Mouse (Mus musculus): ENCODE results near the gene Ankrd13a. TPM values are rescaled to one million over a fixed set of nuclear protein-coding genes. Genes with fewer than 3 reads are reported as not detected.
A peak's percentile ranks its signal among the peaks of the same experiment; 100 is the strongest.

The Ankrd13a gene
- polyA plus RNA-seq, 1 experiment from 2014 or later: 43.1 TPM

GRCm38 (mm10) chr5:114759536-114760090 lies 14.9 kb upstream of the Ankrd13a start:
- Histone ChIP-seq H3K4me3 (ENCODE audit: low read length) (no peak overlapping the region), H3K4me2 (ENCODE audit: low read depth, low read length) (no peak overlapping the region), H3K9me3 (ENCODE audit: control insufficient read depth, low read length) (no peaks in the 10 kb centered on the region), H3K27me3 (ENCODE audit: control insufficient read depth, insufficient read depth, low read depth, low read length) (no peaks in the 10 kb centered on the region), H3K9ac (ENCODE audit: low read length) (no peak overlapping the region), H3K4me1 (replicated peaks; ENCODE audit: control insufficient read depth, insufficient read depth, low read length) (no peaks in the 10 kb centered on the region), H3K27ac (ENCODE audit: low read length) (no peak overlapping the region), H3K36me3 (ENCODE audit: control insufficient read depth, insufficient read depth, low read length) (peaks cover 24% of the 10 kb centered on the region)
- 91% methylated on average over 5 of the region's 5 CpGs for WGBS
- ATAC-seq (ENCODE audit: low read depth): no peak

DNA sequence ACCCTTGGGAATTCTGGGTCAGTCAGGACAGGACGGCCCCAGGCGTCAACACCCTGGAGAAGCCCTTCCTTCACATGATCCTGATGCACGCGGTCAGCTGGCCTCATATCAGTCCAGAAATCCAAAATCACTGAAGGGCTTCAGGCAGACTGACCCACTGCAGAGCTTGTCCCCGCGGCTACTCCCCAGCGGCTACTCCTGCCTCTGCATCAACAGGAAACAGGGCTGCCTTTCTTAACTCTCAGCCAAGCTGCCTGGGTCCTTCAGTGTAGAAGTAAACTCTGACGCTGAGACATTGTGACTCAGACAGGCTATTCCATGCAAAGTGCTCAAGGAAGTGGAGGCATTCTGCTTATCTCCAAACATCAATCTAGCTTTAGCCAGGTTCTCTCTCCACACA lies 12.5 kb upstream of the Ankrd13a start:
- H3K4me1 ChIP-seq (replicated peaks; ENCODE audit: control insufficient read depth, insufficient read depth, low read length): no peaks in the 10 kb centered on the region
- H3K27ac ChIP-seq (ENCODE audit: low read length): peak overlapping the region; percentile 0; the same call in 1 of the 2 replicates
- H3K9me3 ChIP-seq (ENCODE audit: control insufficient read depth, low read length): no peaks in the 10 kb centered on the region
- 62% methylated on average over 8 of the region's 8 CpGs for WGBS
- peak; percentile 36; the same call in 1 of the 2 replicates for ATAC-seq (ENCODE audit: low read depth)
- no peak overlapping the region for H3K4me2 ChIP-seq (ENCODE audit: low read depth, low read length)
- no peaks in the 10 kb centered on the region for H3K27me3 ChIP-seq (ENCODE audit: control insufficient read depth, insufficient read depth, low read depth, low read length)
- no peak overlapping the region for H3K9ac ChIP-seq (ENCODE audit: low read length)
- H3K4me3 ChIP-seq (ENCODE audit: low read length): no peak overlapping the region
- peaks cover 23% of the 10 kb centered on the region for H3K36me3 ChIP-seq (ENCODE audit: control insufficient read depth, insufficient read depth, low read length)

DNA sequence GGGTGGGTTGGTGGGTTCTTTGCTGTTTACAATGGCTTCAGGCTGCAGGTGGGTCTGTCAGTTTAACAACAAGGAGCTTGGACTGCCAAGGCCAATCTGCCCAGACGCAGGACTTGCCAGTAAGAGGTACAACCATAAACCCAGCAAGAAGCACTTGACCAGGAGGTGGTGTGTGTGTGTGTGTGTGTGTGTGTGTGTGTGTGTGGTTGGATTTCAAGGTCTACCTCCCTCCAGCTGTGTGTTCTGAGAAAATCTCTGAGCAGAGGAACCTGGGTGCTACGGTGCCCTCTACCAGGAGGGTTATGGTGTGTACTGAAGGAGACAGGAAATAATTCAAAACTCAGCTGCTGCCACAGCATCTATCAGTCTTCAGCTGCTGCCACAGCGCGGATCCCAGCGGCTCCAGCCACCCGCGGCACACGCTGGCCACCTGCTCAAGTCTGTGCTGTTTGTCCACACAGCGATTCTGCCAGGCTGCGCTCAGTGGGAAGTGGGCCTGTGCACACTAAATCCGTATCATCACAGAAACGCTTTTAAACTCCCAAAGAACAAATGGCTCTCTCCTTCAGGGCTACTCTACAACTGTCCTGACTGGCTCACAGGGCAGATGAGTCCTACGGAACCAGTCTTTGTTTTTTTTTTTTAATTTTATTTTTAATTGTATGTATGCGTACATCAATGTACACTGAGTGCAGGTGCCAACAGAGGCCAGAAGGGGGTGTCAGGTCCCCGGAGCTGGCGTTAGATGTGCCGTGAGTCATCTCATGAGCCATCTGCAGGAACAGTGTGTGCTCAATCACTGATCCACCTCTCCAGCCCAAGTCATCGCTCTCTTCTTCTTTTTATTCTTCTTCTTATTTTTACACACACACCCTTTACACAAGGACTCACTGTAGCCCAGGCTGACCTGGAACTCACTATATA lies 9.4 kb upstream of the Ankrd13a start:
- Histone ChIP-seq H3K4me3 (ENCODE audit: low read length) (no peak overlapping the region), H3K9me3 (ENCODE audit: control insufficient read depth, low read length) (no peaks in the 10 kb centered on the region), H3K4me2 (ENCODE audit: low read depth, low read length) (no peak overlapping the region), H3K27me3 (ENCODE audit: control insufficient read depth, insufficient read depth, low read depth, low read length) (no peaks in the 10 kb centered on the region), H3K4me1 (replicated peaks; ENCODE audit: control insufficient read depth, insufficient read depth, low read length) (no peaks in the 10 kb centered on the region), H3K9ac (ENCODE audit: low read length) (no peak overlapping the region), H3K36me3 (ENCODE audit: control insufficient read depth, insufficient read depth, low read length) (peaks cover 18% of the 10 kb centered on the region; the same call in 1 of the 2 replicates), H3K27ac (ENCODE audit: low read length) (no peak overlapping the region)
- 84% methylated on average over 18 of the region's 18 CpGs for WGBS
- ATAC-seq (ENCODE audit: low read depth): no peak

GRCm38 (mm10) chr5:114766686-114767085 lies 7.8 kb upstream of the Ankrd13a start:
- no peak overlapping the region for H3K4me3 ChIP-seq (ENCODE audit: low read length)
- no peak overlapping the region for H3K4me2 ChIP-seq (ENCODE audit: low read depth, low read length)
- peaks cover 18% of the 10 kb centered on the region; the same call in 1 of the 2 replicates for H3K36me3 ChIP-seq (ENCODE audit: control insufficient read depth, insufficient read depth, low read length)
- no peak for ATAC-seq (ENCODE audit: low read depth)
- H3K4me1 ChIP-seq (replicated peaks; ENCODE audit: control insufficient read depth, insufficient read depth, low read length): peaks cover 6% of the 10 kb centered on the region
- WGBS: 86% methylated on average over 8 of the region's 8 CpGs
- no peaks in the 10 kb centered on the region for H3K9me3 ChIP-seq (ENCODE audit: control insufficient read depth, low read length)
- no peak overlapping the region for H3K27ac ChIP-seq (ENCODE audit: low read length)
- no peak overlapping the region for H3K9ac ChIP-seq (ENCODE audit: low read length)
- H3K27me3 ChIP-seq (ENCODE audit: control insufficient read depth, insufficient read depth, low read depth, low read length): no peaks in the 10 kb centered on the region

- 86% methylated on average over 7 of the region's 7 CpGs for WGBS
- ATAC-seq (ENCODE audit: low read depth): no peak
- H3K27me3 ChIP-seq (ENCODE audit: control insufficient read depth, insufficient read depth, low read depth, low read length): no peaks in the 10 kb centered on the region
These were observed 7.3 kb upstream of the Ankrd13a start for GRCm38 (mm10) chr5:114767185-114767584.

DNA sequence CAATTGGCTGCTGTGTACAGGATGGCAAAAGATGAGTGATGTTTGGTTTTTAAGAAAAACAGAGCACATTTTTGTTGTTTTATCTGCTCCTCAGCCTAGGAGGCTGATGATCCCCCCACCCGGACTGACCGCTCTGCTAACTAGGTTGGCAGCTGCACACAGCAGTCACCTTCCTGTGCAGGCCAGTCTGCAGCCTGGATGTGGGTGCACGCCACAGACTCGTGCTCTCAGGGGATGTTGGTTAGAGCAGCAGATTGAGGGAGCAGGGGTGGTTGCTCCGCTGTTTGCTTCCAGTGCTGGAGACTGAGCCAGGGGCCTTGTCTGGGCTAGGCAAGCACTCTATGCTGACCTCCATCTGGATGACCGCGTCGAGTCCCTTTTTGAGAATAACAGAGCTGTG lies 4.7 kb upstream of the Ankrd13a start:
- no peak for ATAC-seq (ENCODE audit: low read depth)
- H3K4me1 ChIP-seq (replicated peaks; ENCODE audit: control insufficient read depth, insufficient read depth, low read length): peaks cover 15% of the 10 kb centered on the region
- no peak overlapping the region for H3K4me3 ChIP-seq (ENCODE audit: low read length)
- H3K9ac ChIP-seq (ENCODE audit: low read length): no peak overlapping the region
- H3K27me3 ChIP-seq (ENCODE audit: control insufficient read depth, insufficient read depth, low read depth, low read length): no peaks in the 10 kb centered on the region
- H3K36me3 ChIP-seq (ENCODE audit: control insufficient read depth, insufficient read depth, low read length): peaks cover 11% of the 10 kb centered on the region; the same call in 1 of the 2 replicates
- WGBS: 86% methylated on average over 8 of the region's 8 CpGs
- H3K9me3 ChIP-seq (ENCODE audit: control insufficient read depth, low read length): no peaks in the 10 kb centered on the region
- H3K4me2 ChIP-seq (ENCODE audit: low read depth, low read length): no peak overlapping the region
- no peak overlapping the region for H3K27ac ChIP-seq (ENCODE audit: low read length)

More at GRCm38 (mm10) chr5:114767185-114767584, 7.3 kb upstream of the Ankrd13a start:
- H3K36me3 ChIP-seq (ENCODE audit: control insufficient read depth, insufficient read depth, low read length): peaks cover 18% of the 10 kb centered on the region; the same call in 1 of the 2 replicates
- H3K9me3 ChIP-seq (ENCODE audit: control insufficient read depth, low read length): no peaks in the 10 kb centered on the region
- H3K27ac ChIP-seq (ENCODE audit: low read length): no peak overlapping the region
- H3K4me1 ChIP-seq (replicated peaks; ENCODE audit: control insufficient read depth, insufficient read depth, low read length): peaks cover 11% of the 10 kb centered on the region
- H3K4me3 ChIP-seq (ENCODE audit: low read length): no peak overlapping the region
- no peak overlapping the region for H3K9ac ChIP-seq (ENCODE audit: low read length)
- no peak overlapping the region for H3K4me2 ChIP-seq (ENCODE audit: low read depth, low read length)

- WGBS: 66% methylated on average over 8 of the region's 8 CpGs
- H3K9me3 ChIP-seq (ENCODE audit: control insufficient read depth, low read length): no peaks in the 10 kb centered on the region
- H3K27ac ChIP-seq (ENCODE audit: low read length): peak overlapping the region; percentile 36; the same call in 1 of the 2 replicates
- H3K4me2 ChIP-seq (ENCODE audit: low read depth, low read length): peak overlapping the region; percentile 70
- H3K4me1 ChIP-seq (replicated peaks; ENCODE audit: control insufficient read depth, insufficient read depth, low read length): peaks cover 20% of the 10 kb centered on the region
- H3K36me3 ChIP-seq (ENCODE audit: control insufficient read depth, insufficient read depth, low read length): no peaks in the 10 kb centered on the region; the same call in 1 of the 2 replicates
- H3K4me3 ChIP-seq (ENCODE audit: low read length): peak overlapping the region; percentile 74
- peak overlapping the region; percentile 92 for H3K9ac ChIP-seq (ENCODE audit: low read length)
- ATAC-seq (ENCODE audit: low read depth): no peak
- H3K27me3 ChIP-seq (ENCODE audit: control insufficient read depth, insufficient read depth, low read depth, low read length): no peaks in the 10 kb centered on the region
These were observed 2.7 kb upstream of the Ankrd13a start for GRCm38 (mm10) chr5:114771796-114772195.

DNA sequence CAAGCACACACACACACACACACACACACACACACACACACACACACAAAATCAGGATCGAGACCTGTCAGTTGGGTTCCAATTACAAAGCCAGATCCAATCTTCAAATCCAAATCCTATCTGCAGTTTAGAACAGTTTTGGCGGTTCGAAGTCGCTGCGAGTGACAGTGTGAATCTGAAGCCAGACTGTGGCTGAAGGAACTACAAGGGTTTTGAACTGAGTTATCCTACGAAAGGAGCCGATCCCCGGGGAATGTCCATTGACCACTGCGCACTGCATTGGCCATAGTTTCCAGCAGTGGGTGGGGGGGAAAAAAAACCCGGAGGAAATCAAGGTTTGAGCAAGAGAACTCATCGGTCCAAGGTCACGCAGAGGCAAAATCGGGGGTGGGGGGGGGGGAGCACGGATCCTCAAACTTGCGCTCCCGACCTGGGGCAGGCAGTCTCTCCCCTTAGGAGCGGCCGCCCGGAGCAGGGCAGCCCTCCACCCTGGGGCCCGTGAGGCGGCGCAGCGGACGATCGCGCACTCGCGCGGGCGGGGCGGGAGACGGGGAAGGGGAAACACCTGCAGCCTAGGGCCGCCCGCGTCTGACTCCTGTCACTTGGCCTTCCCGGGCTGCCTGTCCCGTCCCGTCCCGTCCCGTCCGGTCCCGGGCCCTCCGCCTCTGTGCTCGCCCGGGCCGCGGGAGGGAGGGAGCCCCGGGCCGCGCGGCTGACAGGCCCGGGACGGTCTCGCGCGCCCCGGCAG lies 1.8 kb upstream of the Ankrd13a start:
- H3K4me3 ChIP-seq (ENCODE audit: low read length): peak overlapping the region; percentile 74
- peak overlapping the region; percentile 70 for H3K4me2 ChIP-seq (ENCODE audit: low read depth, low read length)
- no peaks in the 10 kb centered on the region for H3K27me3 ChIP-seq (ENCODE audit: control insufficient read depth, insufficient read depth, low read depth, low read length)
- H3K36me3 ChIP-seq (ENCODE audit: control insufficient read depth, insufficient read depth, low read length): no peaks in the 10 kb centered on the region
- WGBS: under 1% methylated on average over 22 of the region's 57 CpGs
- peaks cover 20% of the 10 kb centered on the region for H3K4me1 ChIP-seq (replicated peaks; ENCODE audit: control insufficient read depth, insufficient read depth, low read length)
- H3K27ac ChIP-seq (ENCODE audit: low read length): peak overlapping the region; percentile 81
- H3K9ac ChIP-seq (ENCODE audit: low read length): peak overlapping the region; percentile 92
- no peaks in the 10 kb centered on the region for H3K9me3 ChIP-seq (ENCODE audit: control insufficient read depth, low read length)
- peak; percentile 63 for ATAC-seq (ENCODE audit: low read depth)
